Mouse (Mus musculus) heart, embryonic 14.5 days (tissue): ENCODE measurements around the gene Gm13305. TPM values are rescaled to one million over a fixed set of nuclear protein-coding genes. Genes with fewer than 3 reads are reported as not detected.
"Not testable (repeated sequence)": the region's sequence is repeated elsewhere in the genome, so short reads cannot be mapped to it uniquely, and the experiment has no call there.

ENCODE experiments used
- ATAC-seq: fragments of 200-750 bp; cut with Nextera tagmentation; 2 replicates; pipeline ENCODE4 v1.8.0; 2017; ENCODE audit warnings: low read depth, moderate TSS enrichment; ENCODE audit not compliant: insufficient number of reproducible peaks, insufficient read depth, low FRiP score
- H3K27ac ChIP-seq, 2 experiments: fragments of 200-500 bp in 1 of 2; fragments of 300-500 bp in 1 of 2; sonication (generic) in 1 of 2; replicated peaks in 1 of 2; 2 replicates each; pipeline ENCODE4 v1.5.1; 2012 to 2014; ENCODE audit warnings: low read depth in 2 of 2, low read length in 2 of 2, control low read depth in 1 of 2, mild to moderate bottlenecking in 1 of 2, mixed read lengths in 1 of 2; ENCODE audit not compliant: control insufficient read depth in 1 of 2, insufficient read depth in 1 of 2
- H3K27me3 ChIP-seq: fragments of 300-500 bp; sonication (generic); 2 replicates; pipeline ENCODE4 v1.6.1; 2014; ENCODE audit warnings: mild to moderate bottlenecking, low read length, control low read depth; ENCODE audit not compliant: control insufficient read depth, insufficient read depth
- H3K36me3 ChIP-seq: fragments of 300-500 bp; sonication (generic); 2 replicates; pipeline ENCODE4 v1.6.1; 2014; ENCODE audit warnings: mild to moderate bottlenecking, control low read depth, low read length, mixed read lengths; ENCODE audit not compliant: control insufficient read depth, insufficient read depth
- H3K4me1 ChIP-seq, 2 experiments: fragments of 200-500 bp in 1 of 2; fragments of 300-500 bp in 1 of 2; sonication (generic) in 1 of 2; 2 replicates each; pipeline ENCODE4 v1.6.1; 2012 to 2014; ENCODE audit warnings: low read length in 2 of 2, control low read depth in 1 of 2, mixed read lengths in 1 of 2; ENCODE audit not compliant: control insufficient read depth in 2 of 2, insufficient read depth in 2 of 2
- H3K4me2 ChIP-seq: fragments of 300-500 bp; sonication (generic); 2 replicates; pipeline ENCODE4 v1.6.1; 2014; ENCODE audit warnings: mild to moderate bottlenecking, low read length
- H3K4me3 ChIP-seq, 2 experiments: fragments of 200-500 bp in 1 of 2; fragments of 300-500 bp in 1 of 2; sonication (generic) in 1 of 2; 2 replicates each; pipeline ENCODE4 v1.5.1; 2012 to 2014; ENCODE audit warnings: low read length in 2 of 2, mild to moderate bottlenecking in 2 of 2, control low read depth in 1 of 2, low read depth in 1 of 2, moderate library complexity in 1 of 2; ENCODE audit not compliant: control insufficient read depth in 1 of 2, insufficient read depth in 1 of 2
- H3K9ac ChIP-seq: fragments of 300-500 bp; sonication (generic); 2 replicates; pipeline ENCODE4 v1.6.1; 2014; ENCODE audit warnings: mild to moderate bottlenecking, low read length
- H3K9me3 ChIP-seq: fragments of 300-500 bp; sonication (generic); 2 replicates; pipeline ENCODE4 v1.6.1; 2016; ENCODE audit warnings: low read length, control low read depth; ENCODE audit not compliant: control insufficient read depth
- WGBS: fragments of 180-500 bp; shearing (Covaris S2); extraction: QIAGEN DNeasy Blood & Tissue Kit; methylation state at CpG from one replicate; pipeline ENCODE4 v1.1.7; 2014; 5-methylcytosine and 5-hydroxymethylcytosine counted together
- polyA plus RNA-seq: library from polyadenylated mRNA; unstranded; fragments of >200 nt; fragmentation: Nextera tagmentation; extraction: Ambion mirVana; gene quantifications from 2 replicates; pipeline ENCODE4 v1.2.1, GENCODE M21; 2014

Gene Gm13305
- polyA plus RNA-seq: 0.74 TPM in 1 of 2 replicates, not detected in the other

DNA sequence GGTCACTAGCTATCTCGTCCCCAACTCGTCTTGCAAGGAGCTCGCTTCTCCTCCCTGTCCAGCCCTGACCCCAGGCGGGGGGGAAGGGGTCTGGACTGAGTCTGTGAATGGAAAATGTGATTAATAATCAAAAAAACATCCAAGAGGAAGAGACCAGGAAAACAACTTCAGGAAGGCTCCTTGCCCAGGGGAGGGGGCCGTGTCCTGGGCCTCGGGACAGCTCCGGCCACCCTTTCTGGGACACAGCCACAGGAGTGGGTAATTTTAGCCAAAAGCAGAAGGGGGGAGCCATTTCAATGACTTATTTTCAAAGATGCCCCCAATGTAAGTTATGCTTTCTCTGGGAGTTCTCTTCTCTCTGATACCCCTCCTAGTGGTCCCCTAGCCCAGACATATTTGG, at the start of gene Gm13305:
Gene Gm13305, minus strand, starts transcription at position 101 of the 400 bp plus-strand sequence.
- not testable (repeated sequence) for H3K4me3 ChIP-seq, ATAC-seq, H3K9me3 ChIP-seq, H3K4me2 ChIP-seq, H3K27me3 ChIP-seq, H3K36me3 ChIP-seq, H3K27ac ChIP-seq, H3K9ac ChIP-seq, H3K4me1 ChIP-seq
- WGBS: no CpG with 5 or more reads among the region's 7 CpGs

DNA sequence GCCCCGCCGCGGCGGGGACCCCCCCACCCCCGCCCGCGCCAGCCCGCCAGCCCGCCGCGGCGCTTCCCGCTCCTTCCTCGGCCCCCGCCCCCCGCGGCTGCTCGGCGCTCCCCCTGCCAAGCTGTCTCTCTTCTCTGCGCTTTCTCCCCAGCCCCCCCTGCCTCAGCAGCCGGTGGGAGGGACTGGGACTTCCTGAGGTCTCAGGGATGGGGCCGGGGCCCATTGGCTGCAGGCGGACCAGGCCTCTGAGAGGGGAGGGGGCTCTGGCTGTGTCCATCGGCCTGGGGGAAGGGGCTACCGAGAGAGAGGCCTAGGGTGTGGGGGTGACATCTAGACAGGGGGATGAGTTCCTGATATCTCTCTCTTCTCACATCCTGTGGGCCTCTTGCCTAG, 16.6 kb upstream of the Gm13305 start:
- not testable (repeated sequence) for H3K4me3 ChIP-seq, H3K4me1 ChIP-seq, H3K36me3 ChIP-seq, H3K27me3 ChIP-seq, H3K9me3 ChIP-seq, H3K9ac ChIP-seq, H3K27ac ChIP-seq, ATAC-seq, H3K4me2 ChIP-seq
- WGBS: no CpG with 5 or more reads among the region's 25 CpGs

DNA sequence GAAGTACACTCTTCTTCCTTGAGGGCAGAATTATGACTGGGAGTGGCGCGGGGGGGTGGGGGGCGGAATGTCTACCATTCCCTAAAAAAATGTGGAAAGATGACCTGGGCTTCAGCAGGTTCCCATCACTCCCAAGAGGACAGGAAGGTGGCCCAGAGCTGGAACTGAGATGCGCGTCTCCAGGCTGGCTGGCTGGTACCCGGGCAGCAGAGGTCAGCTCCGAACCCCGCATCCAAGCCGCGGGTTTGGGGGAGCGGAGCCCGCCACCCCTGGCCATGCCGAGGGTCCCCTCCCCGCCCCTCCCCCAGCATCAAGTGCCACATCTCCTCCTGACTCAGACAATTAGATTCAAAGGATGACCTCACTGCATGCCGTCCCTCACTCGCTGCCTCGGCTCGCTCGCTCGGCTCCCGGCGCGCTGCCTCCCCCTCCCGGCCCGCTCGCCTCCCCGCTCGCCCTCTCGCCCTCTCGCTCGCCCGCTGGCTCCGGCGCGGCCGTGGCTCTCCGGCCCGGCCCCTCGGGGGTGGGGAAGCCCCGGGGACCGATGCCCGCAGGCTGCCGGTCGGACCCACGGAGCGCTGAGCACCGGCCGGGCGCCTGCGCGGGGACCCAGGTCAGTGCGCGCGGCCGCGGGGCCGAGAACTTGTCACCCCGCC, 16.0 kb upstream of the Gm13305 start:
- H3K4me3 ChIP-seq, H3K4me1 ChIP-seq, H3K9ac ChIP-seq, H3K36me3 ChIP-seq, H3K27ac ChIP-seq, H3K9me3 ChIP-seq, H3K27me3 ChIP-seq, ATAC-seq, H3K4me2 ChIP-seq: not testable (repeated sequence)
- whole genome bisulfite sequencing: no CpG with 5 or more reads among the region's 58 CpGs

DNA sequence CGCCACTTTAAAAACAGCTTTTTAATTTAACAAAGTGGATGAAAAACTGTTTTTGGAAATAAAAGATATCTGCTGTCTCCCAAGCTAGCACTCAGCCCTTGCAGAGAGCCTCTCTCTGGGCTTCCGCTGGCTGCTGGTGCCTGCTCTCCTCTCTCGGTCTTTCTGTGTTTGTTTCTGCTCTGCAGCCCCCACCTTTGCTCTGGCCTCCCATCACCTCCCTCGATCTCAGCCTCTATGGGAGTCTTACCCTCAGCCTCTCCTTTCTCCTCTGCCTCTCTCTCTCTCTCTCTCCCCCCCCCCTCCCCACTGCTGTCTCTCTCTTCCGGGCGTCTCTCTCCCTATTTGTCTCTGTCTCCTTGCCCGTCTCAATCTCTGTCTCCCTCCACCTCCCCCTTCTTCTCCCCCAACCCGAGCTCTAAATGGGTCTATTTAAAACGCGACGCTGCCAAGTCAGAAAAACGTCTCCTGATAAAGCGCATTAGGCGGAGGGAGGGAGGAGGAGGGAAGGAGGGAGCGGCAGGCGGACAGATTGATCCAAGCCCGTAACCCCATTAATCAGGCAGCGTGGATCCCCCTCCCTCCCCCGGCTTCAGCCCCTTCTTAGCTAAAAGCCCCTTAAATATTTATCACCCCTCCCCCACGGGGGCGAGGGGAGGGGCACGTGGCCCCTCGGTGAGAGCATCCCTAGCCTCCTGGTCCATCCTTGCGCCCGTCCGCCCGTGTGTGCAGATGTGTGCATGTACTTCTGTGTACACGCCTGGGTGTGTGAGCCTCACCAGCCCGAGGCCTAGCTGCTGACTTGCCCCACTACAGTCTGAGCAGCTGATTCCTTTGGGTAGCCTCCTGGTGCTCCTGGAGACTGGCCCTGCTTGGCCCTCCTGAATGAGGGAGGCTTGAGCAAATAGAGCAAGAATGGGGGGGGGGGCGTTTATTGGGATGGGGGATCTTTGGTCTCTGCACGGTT, 15.1 kb upstream of the Gm13305 start:
- H3K4me3 ChIP-seq, H3K36me3 ChIP-seq, H3K9ac ChIP-seq, H3K4me1 ChIP-seq, H3K9me3 ChIP-seq, H3K4me2 ChIP-seq, ATAC-seq, H3K27me3 ChIP-seq, H3K27ac ChIP-seq: not testable (repeated sequence)
- WGBS: no CpG with 5 or more reads among the region's 31 CpGs

DNA sequence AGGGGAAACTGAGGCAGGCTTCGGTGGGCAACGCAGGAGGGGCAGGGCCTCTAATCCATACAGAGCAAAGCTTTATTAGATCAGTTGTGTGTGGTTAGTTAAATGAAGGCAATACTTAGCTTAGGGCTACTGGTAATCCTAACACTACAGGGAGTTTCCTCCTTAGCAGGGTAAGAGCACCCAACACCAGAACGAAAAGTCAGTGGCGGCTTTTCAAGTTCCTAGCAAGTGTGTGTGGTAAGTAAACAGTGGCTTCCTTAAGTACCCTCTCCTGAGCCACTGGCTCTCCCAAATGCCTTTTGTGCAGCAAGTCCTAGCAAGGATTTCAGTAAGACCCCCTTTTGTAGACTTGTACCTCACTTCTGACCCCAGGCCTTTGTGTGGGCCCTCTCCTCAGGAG, 9.8 kb upstream of the Gm13305 start:
- H3K9me3 ChIP-seq, H3K36me3 ChIP-seq, H3K9ac ChIP-seq, H3K27ac ChIP-seq, H3K27me3 ChIP-seq, ATAC-seq, H3K4me1 ChIP-seq, H3K4me2 ChIP-seq, H3K4me3 ChIP-seq: not testable (repeated sequence)
- WGBS: no CpG with 5 or more reads among the region's 4 CpGs

DNA sequence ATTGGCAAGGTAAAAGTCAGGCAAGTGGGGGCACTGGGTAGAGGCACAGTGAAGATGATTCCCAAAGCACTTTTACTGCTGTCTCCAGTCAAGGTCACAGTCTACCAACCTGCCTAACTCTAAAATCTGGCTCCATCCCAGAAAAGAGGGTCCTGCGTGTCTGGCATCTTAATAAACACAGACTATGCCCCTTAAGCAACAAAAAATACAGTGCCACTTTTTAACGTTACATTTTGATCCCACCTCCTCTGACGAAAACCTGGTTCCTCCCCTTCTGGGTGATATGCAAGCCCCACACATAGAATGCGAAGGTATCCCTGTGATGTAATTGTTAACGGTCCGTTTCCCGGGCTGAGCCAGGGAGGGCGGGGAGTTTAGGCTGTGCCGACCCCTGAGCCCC, 15.3 kb downstream of the Gm13305 start, which contains the start of gene Gm13306:
Gene Gm13306, plus strand, starts transcription at position 301 of the 400 bp plus-strand sequence.
- not testable (repeated sequence) for H3K27me3 ChIP-seq, H3K4me1 ChIP-seq, H3K36me3 ChIP-seq, H3K27ac ChIP-seq, ATAC-seq, H3K9me3 ChIP-seq, H3K9ac ChIP-seq, H3K4me2 ChIP-seq, H3K4me3 ChIP-seq
- no CpG with 5 or more reads among the region's 9 CpGs for WGBS

DNA sequence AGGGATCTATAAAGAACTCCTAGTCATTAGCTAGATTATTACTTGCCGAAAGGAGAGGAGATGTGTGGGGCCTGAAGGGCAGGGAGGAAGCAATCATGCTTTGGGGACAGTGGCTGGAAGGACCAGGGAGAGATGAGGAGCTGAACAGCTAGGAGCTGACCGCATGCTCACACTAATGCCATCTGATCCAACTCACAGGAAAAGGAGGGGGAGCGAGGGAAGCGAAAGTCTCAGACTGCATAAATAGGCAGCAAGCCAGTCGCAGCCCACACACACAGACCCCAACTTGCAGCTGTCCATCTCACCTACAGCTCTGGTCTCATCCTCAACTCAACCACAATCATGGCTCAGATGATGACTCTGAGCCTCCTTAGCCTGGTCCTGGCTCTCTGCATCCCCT, 53.9 kb downstream of the Gm13305 start, which contains the start of gene Gm13304:
Gene Gm13304, plus strand, starts transcription at position 301 of the 400 bp plus-strand sequence.
- H3K4me1 ChIP-seq, H3K36me3 ChIP-seq, H3K4me3 ChIP-seq, H3K4me2 ChIP-seq, H3K27ac ChIP-seq, H3K9ac ChIP-seq, H3K27me3 ChIP-seq, ATAC-seq, H3K9me3 ChIP-seq: not testable (repeated sequence)
- WGBS: no CpG with 5 or more reads among the region's 5 CpGs
